Mouse (Mus musculus) CH12.LX (cell line): ENCODE measurements around the gene AU018091.
A peak's percentile ranks its signal among the peaks of the same experiment; 100 is the strongest.

Source experiments
- CTCF ChIP-seq, 2 experiments: IDR thresholded peaks in 1 of 2; conservative IDR thresholded peaks in 1 of 2; 2 replicates each; pipeline ENCODE4 v1.5.1; 2011 to 2012; ENCODE audit warnings: low read depth in 2 of 2, low read length in 2 of 2, improper control_type of control experiment in 1 of 2, inconsistent platforms in 1 of 2, mild to moderate bottlenecking in 1 of 2, moderate library complexity in 1 of 2
- EP300 ChIP-seq: IDR thresholded peaks from 2 replicates; pipeline ENCODE4 v1.6.1; 2011; ENCODE audit warnings: low read length, improper control_type of control experiment
- GABPA ChIP-seq: IDR thresholded peaks from 2 replicates; pipeline ENCODE4 v1.6.1; 2012; ENCODE audit warnings: low read depth, low read length, improper control_type of control experiment, inconsistent platforms; ENCODE audit not compliant: insufficient replicate concordance
- MAFK ChIP-seq: IDR thresholded peaks from 2 replicates; pipeline ENCODE4 v1.6.1; 2011; ENCODE audit warnings: low read length, improper control_type of control experiment; ENCODE audit not compliant: insufficient replicate concordance
- MAX ChIP-seq: IDR thresholded peaks from 2 replicates; pipeline ENCODE4 v1.6.1; 2011; ENCODE audit warnings: low read length, improper control_type of control experiment
- MAZ ChIP-seq: IDR thresholded peaks from 2 replicates; pipeline ENCODE4 v1.6.1; 2012; ENCODE audit warnings: low read depth, mild to moderate bottlenecking, inconsistent platforms, low read length, improper control_type of control experiment, moderate library complexity
- MEF2A ChIP-seq: IDR thresholded peaks from 2 replicates; pipeline ENCODE4 v1.6.1; 2014; ENCODE audit warnings: low read depth, mild to moderate bottlenecking, inconsistent platforms, low read length, improper control_type of control experiment, borderline replicate concordance
- NRF1 ChIP-seq: IDR thresholded peaks from 2 replicates; pipeline ENCODE4 v1.6.1; 2014; ENCODE audit warnings: low read depth, mild to moderate bottlenecking, inconsistent platforms, low read length, improper control_type of control experiment, moderate library complexity
- POLR2A ChIP-seq: IDR thresholded peaks from 2 replicates; pipeline ENCODE4 v1.6.1; 2011; ENCODE audit warnings: low read depth, mild to moderate bottlenecking, improper control_type of control experiment, low read length
- TBP ChIP-seq: conservative IDR thresholded peaks from 2 replicates; pipeline ENCODE4 v1.6.1; 2011; ENCODE audit warnings: low read depth, low read length, improper control_type of control experiment
- USF2 ChIP-seq: conservative IDR thresholded peaks from 2 replicates; pipeline ENCODE4 v1.6.1; 2011; ENCODE audit warnings: low read depth, low read length, improper control_type of control experiment

DNA sequence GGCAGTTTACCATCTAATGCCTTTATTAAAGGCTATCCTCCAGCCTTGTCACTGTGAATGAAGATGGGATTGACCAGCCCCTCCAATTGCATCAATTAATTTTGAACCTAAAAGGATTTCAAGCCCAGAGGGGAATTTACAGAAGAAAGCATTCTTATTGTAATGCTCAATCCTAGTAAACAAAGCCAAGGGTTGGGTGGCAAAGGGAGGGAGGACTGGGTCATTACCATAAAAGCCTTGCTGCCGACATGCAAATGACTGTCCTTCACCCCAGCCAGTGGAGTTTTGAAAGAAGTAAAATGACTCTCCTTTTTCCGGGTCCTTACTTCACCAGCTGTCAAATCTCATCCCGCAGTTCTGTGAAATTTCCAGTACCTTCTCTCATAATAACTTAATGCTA lies 44.6 kb upstream of the AU018091 start:
- TF ChIP-seq CTCF (conservative IDR thresholded peaks at IDR 0.05 in 1 of 2, IDR thresholded peaks at IDR 0.05 in 1 of 2; ENCODE audit: low read depth in 2 of 2, low read length in 2 of 2): no peak
- TF ChIP-seq NRF1: no peak
- TF ChIP-seq POLR2A: no peak
- TF ChIP-seq TBP: no peak
- TF ChIP-seq MEF2A: no peak
- 0 out of 2 replicates have a peak, but pooled peaks have one; percentile 24 for TF ChIP-seq EP300
- no peak for TF ChIP-seq USF2
- no peak for TF ChIP-seq GABPA
- TF ChIP-seq MAX: no peak
- TF ChIP-seq MAZ: no peak
- TF ChIP-seq MAFK: no peak
